ENCODE assay signal across 9 mouse cellular contexts in the genomic region with DNA sequence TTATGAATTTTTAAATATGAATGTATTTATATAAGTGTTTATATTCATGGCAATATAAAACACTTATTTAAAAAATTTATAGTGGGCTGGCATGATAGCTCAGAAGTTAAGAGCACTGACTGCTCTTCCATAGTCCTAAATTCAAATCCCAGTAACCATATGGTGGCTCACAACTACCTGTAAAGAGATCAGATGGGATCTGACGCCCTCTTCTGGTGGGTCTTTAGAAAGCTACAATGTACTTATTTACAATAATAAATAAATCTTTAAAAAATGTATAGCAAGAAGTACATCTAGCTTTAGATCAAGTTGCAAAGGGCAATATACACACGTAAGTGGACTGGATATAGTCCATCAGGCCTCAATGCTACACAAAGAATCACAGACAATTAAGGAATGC. TPM values are rescaled to one million over a fixed set of nuclear protein-coding genes. Genes with fewer than 3 reads are reported as not detected.
DNase-seq lines count a peak whose midpoint lies in the region; TF ChIP-seq lines count a peak whose summit lies in the region.
"Had no signal": no experiment of that assay in that cellular context is flagged by ENCODE, and none has a peak within 500 bp of the region (broad histone marks: within the 10 kb centered on the region; RNA-seq: fewer than 3 reads in every experiment).

No protein-coding gene starts in this region.

- no peaks in the 10 kb centered on the region for H3K4me1 ChIP-seq in ES-E14 (ENCODE audit: control insufficient read depth in 2 of 2, insufficient read depth in 2 of 2, low read length in 2 of 2, poor library complexity in 1 of 2)

- no peaks in the 10 kb centered on the region for H3K36me3 ChIP-seq in ES-E14 (ENCODE audit: control insufficient read depth, insufficient read depth, low read length, poor library complexity, severe bottlenecking)

- intact Hi-C loops in left cerebral cortex, postnatal 4 days (cut with DNase I), result no loop called here
- intact Hi-C loops in gastrocnemius, postnatal 14 days (cut with DNase I; ENCODE audit: low total_unique reads), result no loop called here

- DNase-seq in cerebellum, adult 9-10 months, result peak; percentile 15
- no peak for DNase-seq in cerebellum, adult 9-11 months
- peak; percentile 9 for DNase-seq in left cerebral cortex, postnatal 4 days
- no peak for DNase-seq in left cerebral cortex, adult 8-10 months (ENCODE audit: low spot score in 2 of 2)
- DNase-seq in ES-E14 (ENCODE audit: low read depth, low spot score), result peak; percentile 48
- DNase-seq in forelimb bud, embryonic 11.5 days (ENCODE audit: low read depth, low spot score), result peak; percentile 27
- DNase-seq in heart, adult 11 months, result no peak
- no peak for DNase-seq in gastrocnemius, postnatal 14 days

- H3K4me3 ChIP-seq in ES-E14 (ENCODE audit: insufficient read depth in 1 of 2, low read depth in 1 of 2, low read length in 2 of 2, poor library complexity in 1 of 2, severe bottlenecking in 1 of 2), result no peak overlapping the region
- H3K4me3 ChIP-seq: erythroblast, embryonic 14.5 days had no signal

- no peaks in the 10 kb centered on the region for H3K9me3 ChIP-seq in ES-E14 (ENCODE audit: control insufficient read depth, insufficient read depth, low read depth, low read length)

- in situ Hi-C loops in ES-E14 (cut with MboI; ENCODE audit: low sequenced_read_pairs in 2 of 2, unreplicated experiment in 2 of 2), result loop anchor here in 1 of 2 experiments (10.0 kb wide), 2 partner anchors 419 to 619 kb away; no protein-coding TSS in a partner anchor

- H3K9ac ChIP-seq in ES-E14 (ENCODE audit: insufficient read depth, low read depth, low read length, poor library complexity, severe bottlenecking), result no peak overlapping the region

- no peak overlapping the region for H3K27ac ChIP-seq in ES-E14 (ENCODE audit: insufficient read depth, low read depth, low read length, poor library complexity, severe bottlenecking)

TF ChIP-seq in ES-E14, 5 proteins besides CTCF, POLR2A, EP300 and RAD21:
- no peak for TF ChIP-seq CHD2 (IDR thresholded peaks at IDR 0.05; ENCODE audit: low read depth, low read length)
- peak; percentile 62; the same call in 1 of the 2 replicates for TF ChIP-seq ZC3H11A (IDR thresholded peaks at IDR 0.05; ENCODE audit: borderline replicate concordance, low read depth, low read length)

RNA-seq across cellular contexts. Expression of gene Gm5538, which starts 14.6 kb away (rescaled TPM):
- not detected for total RNA-seq in left cerebral cortex, postnatal 4 days (2021)
- not detected for total RNA-seq in left cerebral cortex, adult 8-10 months (2022)
- not detected in 2 replicates for total RNA-seq in ES-E14 (2012; rRNA removed)
- not detected for total RNA-seq in gastrocnemius, postnatal 14 days (2021)

Comparison
In these comparisons a context has a peak if more than half of its experiments do, and no peak if none do; other contexts are left out.
1. DNase-seq: peak in cerebellum, adult 9-10 months (single experiment), left cerebral cortex, postnatal 4 days (single experiment), ES-E14 (single experiment) and forelimb bud, embryonic 11.5 days (single experiment); none in cerebellum, adult 9-11 months (single experiment), left cerebral cortex, adult 8-10 months (0 of 2), heart, adult 11 months (single experiment) and gastrocnemius, postnatal 14 days (single experiment).